In the genomic region with DNA sequence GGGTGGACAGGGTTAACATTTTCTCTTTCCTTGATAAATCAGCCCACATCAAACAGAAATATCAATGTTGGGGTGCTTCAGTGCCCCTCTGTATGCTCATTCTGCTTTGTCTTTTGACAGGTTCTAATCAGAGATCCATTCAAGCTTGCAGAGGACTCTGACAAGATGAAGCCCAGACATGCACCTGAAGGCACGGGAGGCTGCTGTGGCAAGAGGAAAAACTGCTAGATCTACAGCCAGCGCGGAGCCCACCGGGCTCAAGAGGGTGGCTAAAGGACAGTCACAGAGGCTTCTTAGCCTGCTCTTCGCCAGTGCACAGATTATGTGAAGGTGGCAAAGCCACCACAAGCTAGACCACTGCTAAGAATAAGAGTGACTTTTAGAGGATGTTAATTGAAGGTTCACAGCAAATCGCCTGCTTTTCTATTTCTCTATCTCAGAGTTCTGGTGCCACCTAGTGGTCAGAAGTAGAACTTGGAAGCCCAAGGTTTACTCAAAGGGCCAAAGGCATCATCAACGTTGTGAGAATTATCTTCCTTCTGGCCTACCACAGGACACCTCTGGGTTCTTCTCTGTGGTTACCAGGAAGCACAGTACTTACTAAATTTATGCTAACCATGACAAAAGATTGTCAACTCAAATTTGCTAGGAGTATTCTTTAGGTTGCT, we compare ENCODE assay signal across 8 mouse cellular contexts. TPM values are rescaled to one million over a fixed set of nuclear protein-coding genes. Genes with fewer than 3 reads are reported as not detected.
DNase-seq lines count a peak whose midpoint lies in the region; ATAC-seq and TF ChIP-seq lines count a peak whose summit lies in the region.

No protein-coding gene starts in this region.

- H3K27me3 ChIP-seq in intestine, postnatal 0 days (replicated peaks; ENCODE audit: control insufficient read depth, insufficient read depth, low read length): no peaks in the 10 kb centered on the region
- no peaks in the 10 kb centered on the region for H3K27me3 ChIP-seq in intestine, embryonic 15.5 days (replicated peaks)
- H3K27me3 ChIP-seq in midbrain, embryonic 11.5 days (ENCODE audit: control insufficient read depth, insufficient read depth, low read length): no peaks in the 10 kb centered on the region

- no peaks in the 10 kb centered on the region for H3K4me1 ChIP-seq in intestine, postnatal 0 days (replicated peaks; ENCODE audit: control insufficient read depth, insufficient read depth, low read length)
- no peaks in the 10 kb centered on the region for H3K4me1 ChIP-seq in intestine, embryonic 15.5 days (replicated peaks)
- H3K4me1 ChIP-seq in midbrain, embryonic 11.5 days (ENCODE audit: control insufficient read depth, insufficient read depth, low read length): no peaks in the 10 kb centered on the region

- WGBS in intestine, postnatal 0 days: 55% methylated on average over 7 of the region's 7 CpGs
- WGBS in intestine, embryonic 15.5 days: 55% methylated on average over 7 of the region's 7 CpGs
- WGBS in midbrain, embryonic 11.5 days: 57% methylated on average over 7 of the region's 7 CpGs

- H3K9me3 ChIP-seq in intestine, postnatal 0 days (ENCODE audit: control insufficient read depth): no peaks in the 10 kb centered on the region
- H3K9me3 ChIP-seq in intestine, embryonic 15.5 days: no peaks in the 10 kb centered on the region
- no peaks in the 10 kb centered on the region for H3K9me3 ChIP-seq in midbrain, embryonic 11.5 days (ENCODE audit: control insufficient read depth, low read length)

- no peak overlapping the region for H3K9ac ChIP-seq in intestine, postnatal 0 days (ENCODE audit: low read depth, low read length)
- no peak overlapping the region for H3K9ac ChIP-seq in intestine, embryonic 15.5 days
- no peak overlapping the region for H3K9ac ChIP-seq in midbrain, embryonic 11.5 days (ENCODE audit: low read length)

- H3K27ac ChIP-seq in intestine, postnatal 0 days (ENCODE audit: low read depth, low read length): no peak overlapping the region
- H3K27ac ChIP-seq in intestine, embryonic 15.5 days: no peak overlapping the region
- H3K27ac ChIP-seq in midbrain, embryonic 11.5 days (ENCODE audit: low read depth, low read length): no peak overlapping the region

- H3K4me3 ChIP-seq in intestine, postnatal 0 days (ENCODE audit: low read depth, low read length): no peak overlapping the region
- no peak overlapping the region for H3K4me3 ChIP-seq in intestine, embryonic 15.5 days (replicated peaks)
- no peak overlapping the region for H3K4me3 ChIP-seq in midbrain, embryonic 11.5 days (ENCODE audit: low read depth, low read length)

- no peak for ATAC-seq in intestine, postnatal 0 days
- no peak for ATAC-seq in intestine, embryonic 15.5 days
- peak; percentile 46 for ATAC-seq in activated CD4-positive, CD25-positive, alpha-beta regulatory T cell, adult 4 months
- ATAC-seq in midbrain, embryonic 11.5 days (ENCODE audit: low FRiP score): no peak

- H3K4me2 ChIP-seq in intestine, postnatal 0 days (replicated peaks; ENCODE audit: low read depth): no peak overlapping the region
- no peak overlapping the region for H3K4me2 ChIP-seq in intestine, embryonic 15.5 days (replicated peaks)
- no peak overlapping the region for H3K4me2 ChIP-seq in midbrain, embryonic 11.5 days

- peak; percentile 84 for DNase-seq in embryo, embryonic 10 days (ENCODE audit: low spot score)
- peak; percentile 80 to 86 for DNase-seq in heart, postnatal 10 days
- DNase-seq in layer of hippocampus, postnatal 10 days (ENCODE audit: low spot score in 2 of 2): peak; percentile 78 to 79
- DNase-seq in midbrain, embryonic 11.5 days (ENCODE audit: low spot score, missing footprints): peak; percentile 95
- peak; percentile 78 for DNase-seq in testis, postnatal 10 days (ENCODE audit: low spot score)

- TF ChIP-seq CTCF in intestine, postnatal 0 days (IDR thresholded peaks at IDR 0.05; ENCODE audit: low read depth): peak; percentile 88

- peaks cover 21% of the 10 kb centered on the region for H3K36me3 ChIP-seq in intestine, postnatal 0 days (ENCODE audit: control insufficient read depth, insufficient read depth)
- no peaks in the 10 kb centered on the region for H3K36me3 ChIP-seq in intestine, embryonic 15.5 days
- no peaks in the 10 kb centered on the region for H3K36me3 ChIP-seq in midbrain, embryonic 11.5 days (ENCODE audit: control insufficient read depth, insufficient read depth, low read length)

- intact Hi-C loops in heart, postnatal 10 days (cut with DNase I): loop anchor here (1.0 kb wide), 2 partner anchors 70 to 152 kb away; no protein-coding TSS in a partner anchor

RNA-seq across cellular contexts. Expression of gene Cnnm2, which starts 20.9 kb away (rescaled TPM):
- polyA plus RNA-seq in intestine, postnatal 0 days (2015; fragmentation: Nextera tagmentation; extraction: Ambion mirVana): 6.5 TPM in 2 replicates
- 2.9 and 3.2 TPM in 2 replicates for polyA plus RNA-seq in intestine, embryonic 15.5 days (2015; fragmentation: Nextera tagmentation; extraction: Ambion mirVana)
- 1 to 10 TPM in 1 of 2 experiments, under 1 TPM in 1; 0.84 to 1.2 TPM for polyA plus RNA-seq in activated CD4-positive, CD25-positive, alpha-beta regulatory T cell, adult 4 months (2017; shearing (Covaris generic))
- 1 to 10 TPM; 6.6 to 7.7 TPM for total RNA-seq in heart, postnatal 10 days (2021)
- total RNA-seq in layer of hippocampus, postnatal 10 days (2021): 10 to 100 TPM; 25.2 to 28.1 TPM
- polyA plus RNA-seq in midbrain, embryonic 11.5 days (2014; fragmentation: Nextera tagmentation; extraction: Ambion mirVana): 4.5 and 4.9 TPM in 2 replicates

RNA-seq across cellular contexts. Expression of gene As3mt, which starts 33.2 kb away (rescaled TPM):
- 46.4 and 49.0 TPM in 2 replicates for polyA plus RNA-seq in intestine, postnatal 0 days (2015; fragmentation: Nextera tagmentation; extraction: Ambion mirVana)
- polyA plus RNA-seq in intestine, embryonic 15.5 days (2015; fragmentation: Nextera tagmentation; extraction: Ambion mirVana): 59.4 and 63.4 TPM in 2 replicates
- 1 to 10 TPM; 6.7 to 8.3 TPM for polyA plus RNA-seq in activated CD4-positive, CD25-positive, alpha-beta regulatory T cell, adult 4 months (2017; shearing (Covaris generic))
- 10 to 100 TPM; 61.4 to 69.0 TPM for total RNA-seq in heart, postnatal 10 days (2021)
- 10 to 100 TPM; 13.4 to 16.7 TPM for total RNA-seq in layer of hippocampus, postnatal 10 days (2021)
- 33.8 and 37.6 TPM in 2 replicates for polyA plus RNA-seq in midbrain, embryonic 11.5 days (2014; fragmentation: Nextera tagmentation; extraction: Ambion mirVana)

RNA-seq across cellular contexts. Expression of gene Borcs7, which starts 50.8 kb away (rescaled TPM):
- polyA plus RNA-seq in intestine, postnatal 0 days (2015; fragmentation: Nextera tagmentation; extraction: Ambion mirVana): 13.5 and 14.4 TPM in 2 replicates
- 14.5 and 15.2 TPM in 2 replicates for polyA plus RNA-seq in intestine, embryonic 15.5 days (2015; fragmentation: Nextera tagmentation; extraction: Ambion mirVana)
- polyA plus RNA-seq in activated CD4-positive, CD25-positive, alpha-beta regulatory T cell, adult 4 months (2017; shearing (Covaris generic)): 1 to 10 TPM; 6.6 to 7.0 TPM
- 10 to 100 TPM; 11.7 to 13.6 TPM for total RNA-seq in heart, postnatal 10 days (2021)
- 10 to 100 TPM; 16.7 to 20.1 TPM for total RNA-seq in layer of hippocampus, postnatal 10 days (2021)
- polyA plus RNA-seq in midbrain, embryonic 11.5 days (2014; fragmentation: Nextera tagmentation; extraction: Ambion mirVana): 15.3 and 16.2 TPM in 2 replicates
